Mouse (Mus musculus): ENCODE data around the gene Mei4. TPM values are rescaled to one million over a fixed set of nuclear protein-coding genes. Genes with fewer than 3 reads are reported as not detected.

The Mei4 gene
- total RNA-seq, 1 experiment: 1.9 TPM

DNA sequence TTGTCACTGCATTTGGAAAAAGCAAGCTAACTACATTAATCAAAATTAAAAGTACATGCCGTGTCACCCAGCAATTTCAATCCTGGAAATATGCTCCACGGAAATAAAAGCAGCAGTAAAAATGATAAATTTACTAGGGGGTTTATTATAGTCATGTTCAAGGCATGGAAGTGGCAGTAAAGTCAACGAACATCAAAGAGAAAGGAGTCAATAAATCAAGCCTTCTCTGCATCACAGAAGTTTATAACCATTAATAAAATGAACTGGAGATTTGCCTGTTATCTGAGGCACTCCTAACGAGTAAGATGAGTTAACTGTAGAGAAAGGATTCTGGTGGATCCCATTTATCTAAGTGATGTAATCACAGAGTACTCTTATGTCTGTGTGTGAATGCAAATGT is 298.9 kb downstream of the Mei4 start:
- no peak overlapping the region for H3K9ac ChIP-seq (ENCODE audit: insufficient read depth, low read depth, low read length, poor library complexity, severe bottlenecking)
- no peak for DNase-seq (ENCODE audit: low read depth, low spot score)
- TF ChIP-seq ZC3H11A (IDR thresholded peaks at IDR 0.05; ENCODE audit: borderline replicate concordance, low read depth, low read length): no peak
- TF ChIP-seq HCFC1 (IDR thresholded peaks at IDR 0.05; ENCODE audit: borderline replicate concordance, insufficient read depth, low read length): no peak
- TF ChIP-seq CHD2 (IDR thresholded peaks at IDR 0.05; ENCODE audit: low read depth, low read length): no peak
- TF ChIP-seq ZNF384 (IDR thresholded peaks at IDR 0.05; ENCODE audit: low read depth, low read length): no peak
- TF ChIP-seq MAFK (IDR thresholded peaks at IDR 0.05; ENCODE audit: insufficient read depth, low read depth, low read length): no peak
- no peaks in the 10 kb centered on the region for H3K9me3 ChIP-seq (ENCODE audit: control insufficient read depth, insufficient read depth, low read depth, low read length)
- no peaks in the 10 kb centered on the region for H3K4me1 ChIP-seq (ENCODE audit: control insufficient read depth in 2 of 2, insufficient read depth in 2 of 2, low read length in 2 of 2, poor library complexity in 1 of 2)
- no peaks in the 10 kb centered on the region for H3K36me3 ChIP-seq (ENCODE audit: control insufficient read depth, insufficient read depth, low read length, poor library complexity, severe bottlenecking)
- no peak overlapping the region for H3K4me3 ChIP-seq (ENCODE audit: insufficient read depth in 1 of 2, low read depth in 1 of 2, low read length in 2 of 2, poor library complexity in 1 of 2, severe bottlenecking in 1 of 2)
- in situ Hi-C loops (cut with MboI; ENCODE audit: low sequenced_read_pairs in 2 of 2, unreplicated experiment in 2 of 2): no loop called here
- H3K27ac ChIP-seq (ENCODE audit: insufficient read depth, low read depth, low read length, poor library complexity, severe bottlenecking): no peak overlapping the region

DNA sequence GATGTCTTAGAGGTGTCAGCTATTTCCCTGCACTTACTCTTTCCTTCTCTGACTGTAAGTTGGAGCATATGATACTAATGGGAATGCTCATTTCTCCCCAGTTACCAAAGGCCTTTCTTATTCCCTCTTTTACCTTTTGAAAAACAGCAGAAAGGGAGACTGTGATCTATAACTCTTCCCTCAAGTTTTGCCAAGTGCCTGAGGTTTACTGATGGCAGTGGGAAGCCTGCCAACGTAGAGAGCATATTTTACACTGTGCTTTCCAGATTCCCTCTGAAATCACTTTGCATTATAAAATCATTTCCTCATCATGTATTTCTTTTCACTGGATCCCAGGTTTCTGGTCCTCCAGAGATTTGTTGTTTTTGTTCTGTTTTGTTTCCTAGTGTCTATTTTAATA is 354.5 kb downstream of the Mei4 start:
- DNase-seq (ENCODE audit: low read depth, low spot score): no peak
- Histone ChIP-seq H3K9ac (ENCODE audit: insufficient read depth, low read depth, low read length, poor library complexity, severe bottlenecking) (no peak overlapping the region), H3K36me3 (ENCODE audit: control insufficient read depth, insufficient read depth, low read length, poor library complexity, severe bottlenecking) (no peaks in the 10 kb centered on the region), H3K27ac (ENCODE audit: insufficient read depth, low read depth, low read length, poor library complexity, severe bottlenecking) (no peak overlapping the region), H3K4me1 (ENCODE audit: control insufficient read depth in 2 of 2, insufficient read depth in 2 of 2, low read length in 2 of 2, poor library complexity in 1 of 2) (no peaks in the 10 kb centered on the region), H3K9me3 (ENCODE audit: control insufficient read depth, insufficient read depth, low read depth, low read length) (no peaks in the 10 kb centered on the region), H3K4me3 (ENCODE audit: insufficient read depth in 1 of 2, low read depth in 1 of 2, low read length in 2 of 2, poor library complexity in 1 of 2, severe bottlenecking in 1 of 2) (no peak overlapping the region)
- TF ChIP-seq ZNF384 (IDR thresholded peaks at IDR 0.05; ENCODE audit: low read depth, low read length): no peak
- no peak for TF ChIP-seq MAFK (IDR thresholded peaks at IDR 0.05; ENCODE audit: insufficient read depth, low read depth, low read length)
- no peak for TF ChIP-seq HCFC1 (IDR thresholded peaks at IDR 0.05; ENCODE audit: borderline replicate concordance, insufficient read depth, low read length)
- no peak for TF ChIP-seq CHD2 (IDR thresholded peaks at IDR 0.05; ENCODE audit: low read depth, low read length)
- TF ChIP-seq ZC3H11A (IDR thresholded peaks at IDR 0.05; ENCODE audit: borderline replicate concordance, low read depth, low read length): no peak
- in situ Hi-C loops (cut with MboI; ENCODE audit: low sequenced_read_pairs in 2 of 2, unreplicated experiment in 2 of 2): no loop called here

DNA sequence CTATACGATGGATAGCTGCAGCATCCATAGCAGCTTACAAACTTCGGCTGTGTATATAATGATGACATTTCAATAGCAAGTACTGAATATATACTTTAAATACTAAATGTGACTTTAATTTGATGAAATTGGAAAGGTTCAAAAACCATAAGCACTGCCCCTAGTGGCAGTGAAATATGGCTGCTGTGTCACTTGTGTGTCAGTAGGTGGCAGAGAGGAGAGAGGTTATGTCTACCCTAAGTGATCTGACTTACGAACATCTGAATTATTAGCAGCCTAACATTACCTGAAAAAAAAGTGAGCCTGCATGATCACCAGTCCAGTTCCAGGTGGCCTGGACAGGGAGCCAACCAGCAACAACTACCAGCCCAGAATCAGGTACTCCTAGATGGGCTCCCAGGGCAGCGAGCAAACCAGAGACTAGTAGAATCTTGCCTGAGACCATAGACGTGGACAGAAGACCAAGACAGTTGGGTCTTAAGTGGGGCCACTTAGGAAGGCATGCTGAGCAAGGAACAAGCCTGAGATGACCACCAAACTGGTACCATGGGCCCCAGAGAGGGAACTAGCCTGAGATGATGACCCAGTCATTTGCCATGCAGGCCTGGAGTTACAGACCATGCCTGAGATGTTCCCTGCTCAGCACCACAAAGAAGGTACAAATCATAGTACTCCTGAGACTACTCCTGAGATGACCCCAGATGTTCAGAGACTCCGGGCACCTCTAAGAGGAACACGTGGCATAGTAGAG is 384.4 kb downstream of the Mei4 start:
- in situ Hi-C loops (cut with MboI; ENCODE audit: low sequenced_read_pairs in 2 of 2, unreplicated experiment in 2 of 2): no loop called here
- DNase-seq (ENCODE audit: low read depth, low spot score): peak; percentile 9
- H3K9ac ChIP-seq (ENCODE audit: insufficient read depth, low read depth, low read length, poor library complexity, severe bottlenecking): no peak overlapping the region

More for the DNA sequence above, 384.4 kb downstream of the Mei4 start:
- Histone ChIP-seq H3K27ac (ENCODE audit: insufficient read depth, low read depth, low read length, poor library complexity, severe bottlenecking) (no peak overlapping the region), H3K4me3 (ENCODE audit: insufficient read depth in 1 of 2, low read depth in 1 of 2, low read length in 2 of 2, poor library complexity in 1 of 2, severe bottlenecking in 1 of 2) (no peak overlapping the region), H3K36me3 (ENCODE audit: control insufficient read depth, insufficient read depth, low read length, poor library complexity, severe bottlenecking) (no peaks in the 10 kb centered on the region), H3K4me1 (ENCODE audit: control insufficient read depth in 2 of 2, insufficient read depth in 2 of 2, low read length in 2 of 2, poor library complexity in 1 of 2) (no peaks in the 10 kb centered on the region), H3K9me3 (ENCODE audit: control insufficient read depth, insufficient read depth, low read depth, low read length) (no peaks in the 10 kb centered on the region)
- no peak for TF ChIP-seq MAFK (IDR thresholded peaks at IDR 0.05; ENCODE audit: insufficient read depth, low read depth, low read length)
- TF ChIP-seq ZNF384 (IDR thresholded peaks at IDR 0.05; ENCODE audit: low read depth, low read length): no peak
- TF ChIP-seq ZC3H11A (IDR thresholded peaks at IDR 0.05; ENCODE audit: borderline replicate concordance, low read depth, low read length): no peak
- no peak for TF ChIP-seq HCFC1 (IDR thresholded peaks at IDR 0.05; ENCODE audit: borderline replicate concordance, insufficient read depth, low read length)
- TF ChIP-seq CHD2 (IDR thresholded peaks at IDR 0.05; ENCODE audit: low read depth, low read length): no peak

Other genes with a start within 250 kb of the Mei4 start
- 0.79 and 1.5 TPM in 2 replicates for gene Htr1b, start 229.8 kb upstream of the Mei4 start, total RNA-seq (2012; rRNA removed)